Mouse (Mus musculus) spleen, adult 12 weeks (tissue): Measurements from ENCODE around the gene Timm10b.

ENCODE experiments used
- DNase-seq: peaks from one replicate; pipeline ENCODE4 v3.0.0; 2022; ENCODE audit warnings: low spot score

Gene Timm10b

GRCm38 (mm10) chr7:105639756-105640155 lies at the start of gene Timm10b:
TSS of gene Timm10b (plus strand) at chr7:105640056.
- DNase-seq: no peak

DNA sequence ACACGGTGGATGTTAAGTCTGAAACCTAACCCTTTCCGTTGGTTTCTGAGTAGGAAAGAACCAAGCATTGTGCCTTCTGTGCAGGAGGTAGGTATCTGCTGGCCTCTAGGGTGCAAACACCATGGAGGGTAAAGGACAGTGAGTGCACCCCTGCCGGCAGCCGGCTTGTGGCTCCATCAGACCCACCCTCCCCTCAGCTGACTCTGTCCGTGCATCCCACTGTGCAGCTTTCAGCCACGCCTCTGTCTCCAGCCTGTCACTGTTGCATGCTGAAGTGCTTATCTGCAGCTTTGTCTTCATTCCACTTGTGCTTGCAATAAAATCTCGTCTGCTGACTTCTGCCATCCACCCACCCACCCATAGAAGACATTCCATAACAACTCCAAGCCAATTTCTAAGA lies 49.8 kb upstream of the Timm10b start:
- no peak for DNase-seq

DNA sequence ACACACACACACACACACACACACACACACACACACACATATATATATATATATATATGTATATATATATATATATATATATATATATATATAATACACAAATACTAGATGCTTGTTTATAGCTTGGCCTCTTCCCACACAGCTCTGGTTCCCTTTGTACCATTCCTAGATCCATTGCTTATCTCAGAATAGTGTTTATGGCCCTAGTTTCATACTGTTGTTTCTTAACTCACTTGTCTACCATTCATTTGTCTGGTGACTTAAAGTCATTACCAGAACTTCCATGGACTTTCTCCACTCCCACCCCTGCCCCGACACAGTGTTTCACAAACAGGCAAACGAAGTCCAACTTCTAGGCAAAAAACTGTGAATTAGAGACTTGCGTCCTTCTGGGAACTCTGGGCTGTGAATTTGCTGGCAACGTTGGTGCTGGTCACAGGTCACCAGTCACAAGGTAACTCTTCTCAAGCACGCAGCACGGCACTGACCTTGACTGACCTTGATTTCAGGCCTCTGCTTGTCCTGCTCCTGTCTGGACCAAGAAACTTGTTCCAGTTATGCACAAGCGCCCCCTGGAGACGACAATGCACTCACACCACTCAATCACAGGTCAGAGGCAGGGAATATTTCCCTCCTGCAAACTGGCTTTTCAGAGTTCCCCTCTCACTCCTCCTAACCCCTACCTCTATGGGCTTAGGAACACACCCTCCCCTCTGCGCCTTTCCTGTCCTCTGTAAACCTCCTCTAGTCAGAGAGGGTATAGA lies 36.8 kb upstream of the Timm10b start:
- no peak for DNase-seq

DNA sequence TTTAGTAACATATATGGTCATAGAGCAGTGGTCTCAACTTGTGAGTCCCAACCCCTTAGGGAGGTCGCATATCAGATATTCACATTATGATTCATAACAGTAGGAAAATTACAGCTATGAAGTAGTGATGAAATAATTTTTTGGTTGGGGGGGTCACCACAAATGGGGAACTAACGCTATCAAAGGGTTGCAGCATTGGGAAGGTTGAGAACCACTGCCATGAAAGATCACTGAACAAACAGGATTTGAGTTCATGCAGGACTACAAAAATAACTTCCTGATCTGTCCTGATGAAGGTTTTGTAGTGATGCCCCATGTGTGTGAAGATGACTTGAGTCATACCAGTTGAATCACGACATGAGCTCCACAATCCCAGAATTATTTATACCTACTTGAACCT lies 31.4 kb upstream of the Timm10b start:
- DNase-seq: no peak

- no peak for DNase-seq
Observed at GRCm38 (mm10) chr7:105611767-105612166, 28.1 kb upstream of the Timm10b start.

DNA sequence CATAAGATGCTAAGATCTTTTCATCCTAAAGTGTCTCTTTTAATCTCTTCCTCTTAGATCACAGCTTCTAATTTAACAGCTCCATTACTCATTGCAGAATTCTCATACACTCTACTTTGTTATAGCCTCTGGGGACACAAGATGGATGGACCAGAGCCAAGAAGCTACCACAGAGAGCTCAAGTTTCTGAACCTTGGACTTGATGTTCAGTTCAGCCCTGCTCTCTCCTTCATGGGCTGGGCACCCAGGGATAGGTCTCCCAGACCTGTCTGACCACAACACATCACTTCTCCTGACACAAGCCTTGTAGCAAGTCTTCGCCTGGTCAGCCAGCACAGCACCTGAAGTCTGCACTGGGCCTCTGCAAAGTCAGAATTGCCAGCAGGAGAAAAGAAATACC lies 25.5 kb upstream of the Timm10b start:
- DNase-seq: no peak

- no peak for DNase-seq
Observed at GRCm38 (mm10) chr7:105615720-105616119, 24.1 kb upstream of the Timm10b start.

DNA sequence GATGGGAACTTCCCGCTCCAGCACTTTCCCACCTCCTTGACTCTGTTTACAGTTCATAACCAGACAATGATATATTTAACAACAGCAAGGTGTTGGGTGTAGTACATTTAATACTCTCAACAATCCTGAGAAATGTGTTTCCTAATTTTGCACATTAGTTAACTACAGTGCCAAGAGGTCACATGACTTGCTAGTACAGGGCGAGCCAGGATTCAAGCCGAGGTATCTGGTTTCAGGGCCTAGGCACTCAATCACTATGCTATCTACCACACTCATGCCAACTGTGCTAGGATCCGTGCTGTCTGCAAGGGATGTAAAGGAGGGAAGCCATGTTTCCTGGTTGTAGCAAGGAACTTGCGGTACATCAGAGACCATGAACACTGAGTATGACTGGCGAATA lies 23.3 kb upstream of the Timm10b start:
- DNase-seq: no peak

DNA sequence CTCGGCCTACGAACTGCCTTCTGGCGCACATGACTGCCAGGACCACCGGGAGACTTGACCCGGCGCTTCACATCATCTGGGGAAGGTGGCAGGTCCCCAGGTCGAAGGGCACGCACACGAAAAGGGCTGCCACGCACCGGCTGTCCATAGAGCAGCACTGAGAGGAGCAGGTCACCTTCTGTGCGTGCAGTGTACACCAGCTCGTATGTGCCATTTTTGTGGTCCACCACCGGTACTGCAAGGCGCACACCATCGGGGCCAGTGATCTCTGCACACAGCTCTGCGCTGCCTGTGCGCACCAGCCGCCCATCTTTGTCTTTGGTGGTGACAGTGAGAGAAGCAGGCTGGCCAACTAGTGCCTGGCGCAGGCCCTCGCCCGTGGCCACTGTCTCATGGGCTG lies 22.0 kb upstream of the Timm10b start:
- no peak for DNase-seq

DNA sequence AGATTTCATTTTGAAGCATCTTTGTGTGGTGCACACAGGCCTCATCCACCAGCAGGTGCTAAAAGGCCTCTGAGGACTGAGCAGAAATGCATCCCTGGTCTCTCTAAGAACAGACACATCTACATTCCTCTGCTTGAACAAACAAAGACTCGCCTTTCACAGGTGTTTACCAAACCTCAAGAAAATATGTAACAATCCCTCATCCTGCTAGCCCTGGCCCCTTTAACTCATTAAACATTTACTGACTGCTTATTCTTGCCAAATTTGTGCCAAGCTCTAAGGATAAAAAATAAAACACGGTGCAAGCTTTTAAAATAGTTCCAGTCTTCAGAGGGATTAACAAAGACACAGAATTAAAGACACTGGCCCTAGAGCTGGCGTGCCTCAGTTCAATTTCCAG lies 20.2 kb upstream of the Timm10b start:
- DNase-seq: no peak

- DNase-seq: no peak
Observed at GRCm38 (mm10) chr7:105621053-105621452, 18.8 kb upstream of the Timm10b start.

GRCm38 (mm10) chr7:105621646-105622292 lies 18.1 kb upstream of the Timm10b start:
- no peak for DNase-seq

- DNase-seq: no peak
Observed at GRCm38 (mm10) chr7:105625397-105625796, 14.5 kb upstream of the Timm10b start.

DNA sequence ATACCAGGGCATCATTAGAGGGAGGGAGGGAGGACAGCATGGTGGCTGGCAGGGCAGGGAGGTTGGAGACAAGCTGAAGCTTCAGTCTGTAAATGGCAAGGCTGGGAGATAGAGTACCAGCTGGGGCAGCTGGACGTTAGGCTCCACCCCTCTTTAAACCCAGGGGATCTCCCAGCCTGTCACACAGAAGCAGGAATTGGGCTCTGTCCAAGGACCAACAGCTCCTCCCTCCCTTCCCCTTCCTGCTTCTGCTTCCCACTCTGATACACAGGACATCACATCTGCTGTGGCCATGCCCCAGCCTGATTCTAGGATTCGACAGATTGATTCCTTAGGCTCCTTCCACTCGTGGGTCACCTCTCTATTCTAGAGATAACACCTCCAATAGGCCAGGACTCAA lies 11.2 kb upstream of the Timm10b start:
- DNase-seq: no peak

GRCm38 (mm10) chr7:105632551-105632972 lies 7.3 kb upstream of the Timm10b start:
- DNase-seq: no peak

GRCm38 (mm10) chr7:105633127-105633800 lies 6.6 kb upstream of the Timm10b start, which contains the start of gene Trim3:
TSS of gene Trim3 (minus strand) at chr7:105633571.
- peak; percentile 70 for DNase-seq

GRCm38 (mm10) chr7:105633801-105634135 lies 6.1 kb upstream of the Timm10b start:
- DNase-seq: no peak

- DNase-seq: no peak
Observed at GRCm38 (mm10) chr7:105634272-105634920, 5.5 kb upstream of the Timm10b start.

- DNase-seq: no peak
Observed at GRCm38 (mm10) chr7:105635726-105636125, 4.1 kb upstream of the Timm10b start.

- no peak for DNase-seq
Observed at GRCm38 (mm10) chr7:105638776-105639175, 1.1 kb upstream of the Timm10b start.

- DNase-seq: no peak
Observed at GRCm38 (mm10) chr7:105639304-105639703, 552 bp upstream of the Timm10b start.

GRCm38 (mm10) chr7:105640233-105640893 lies 507 bp downstream of the Timm10b start, which contains the start of the genes Arfip2 and Gm45799:
TSS of gene Arfip2 (minus strand) at chr7:105640416.
TSS of gene Gm45799 (plus strand) at chr7:105640552.
- peak; percentile 86 for DNase-seq
